Mouse (Mus musculus) testis, adult 2 months (tissue): Measurements from ENCODE around the gene Usf3. TPM values are rescaled to one million over a fixed set of nuclear protein-coding genes. Genes with fewer than 3 reads are reported as not detected.

Experiments used
- H3K27ac ChIP-seq: fragments of 200-500 bp; 2 replicates; pipeline ENCODE4 v1.5.1; 2012; ENCODE audit warnings: low read depth, low read length; ENCODE audit not compliant: control insufficient read depth, insufficient read depth
- H3K27me3 ChIP-seq: fragments of 200-500 bp; 2 replicates; pipeline ENCODE4 v1.6.1; 2012; ENCODE audit warnings: mild to moderate bottlenecking, low read length, moderate library complexity; ENCODE audit not compliant: control insufficient read depth, insufficient read depth
- H3K36me3 ChIP-seq: fragments of 200-500 bp; 2 replicates; pipeline ENCODE4 v1.6.1; 2012; ENCODE audit warnings: mild to moderate bottlenecking, low read length; ENCODE audit not compliant: control insufficient read depth, insufficient read depth
- H3K4me1 ChIP-seq: fragments of 200-500 bp; 2 replicates; pipeline ENCODE4 v1.6.1; 2012; ENCODE audit warnings: low read length; ENCODE audit not compliant: control insufficient read depth, insufficient read depth
- H3K4me3 ChIP-seq: fragments of 200-500 bp; 2 replicates; pipeline ENCODE4 v1.5.1; 2012; ENCODE audit warnings: low read depth, mild to moderate bottlenecking, low read length, moderate library complexity, mixed read lengths; ENCODE audit not compliant: control insufficient read depth
- CTCF ChIP-seq: fragments of 200-500 bp; IDR thresholded peaks from 2 replicates; pipeline ENCODE4 v1.5.1; 2012; ENCODE audit warnings: low read depth, mild to moderate bottlenecking, inconsistent platforms, low read length, moderate library complexity; ENCODE audit not compliant: control insufficient read depth, insufficient read depth, insufficient replicate concordance
- POLR2A ChIP-seq: fragments of 200-500 bp; IDR thresholded peaks from 2 replicates; pipeline ENCODE4 v1.6.1; 2012; ENCODE audit warnings: low read depth, mild to moderate bottlenecking, inconsistent platforms, low read length, moderate library complexity; ENCODE audit not compliant: control insufficient read depth
- polyA plus RNA-seq: library from polyadenylated mRNA; depleted of rRNA; stranded (reverse); fragments of >200 nt; gene quantifications from 2 replicates; pipeline ENCODE4 v1.2.3, GENCODE M21; 2012; rRNA removed

Gene Usf3
- polyA plus RNA-seq, 1 experiment, result 3.9 TPM

DNA sequence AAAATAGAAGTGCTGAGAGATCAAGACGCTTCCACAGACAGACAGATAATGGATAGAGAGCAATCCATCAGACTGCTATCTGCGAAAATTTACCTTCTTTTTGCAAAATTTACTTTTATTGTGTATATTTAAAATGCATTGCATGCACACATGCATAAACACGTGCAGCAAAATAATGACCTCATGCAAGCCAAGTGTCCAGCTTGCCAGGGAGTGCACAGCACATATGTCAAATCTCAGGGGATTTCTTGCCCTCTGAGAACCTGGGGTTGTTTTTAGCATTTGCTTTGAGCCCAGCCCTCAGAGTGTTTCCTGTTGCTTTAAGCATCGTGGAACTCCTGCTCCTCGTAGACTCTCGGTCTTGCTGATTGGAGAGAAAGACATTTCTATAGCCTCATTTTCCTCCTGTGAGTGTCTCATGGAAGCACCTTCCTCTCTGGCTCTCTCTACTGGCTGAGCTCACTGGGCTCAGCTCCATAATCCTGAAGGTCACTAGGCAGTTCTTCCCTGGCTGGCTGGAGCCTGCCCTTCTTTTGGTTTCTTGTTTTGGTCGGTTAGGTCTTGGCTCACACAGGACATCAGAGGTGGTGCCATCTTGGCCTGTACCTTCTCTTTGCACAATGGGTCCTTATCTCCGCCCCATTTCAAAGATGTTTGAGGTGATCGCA, 98.5 kb downstream of the Usf3 start:
- Histone ChIP-seq H3K27ac (no peak overlapping the region), H3K4me1 (no peaks in the 10 kb centered on the region), H3K27me3 (no peaks in the 10 kb centered on the region), H3K36me3 (no peaks in the 10 kb centered on the region), H3K4me3 (no peak overlapping the region)
- TF ChIP-seq POLR2A (no peak), CTCF (no peak)

Other genes starting within 250 kb of the Usf3 start
- gene Qtrt2, start 246.4 kb upstream of the Usf3 start, polyA plus RNA-seq, result 9.9 and 11.0 TPM in 2 replicates
- gene Zdhhc23, start 193.5 kb upstream of the Usf3 start, polyA plus RNA-seq, result 1.0 and 1.3 TPM in 2 replicates
- 16.8 and 19.5 TPM in 2 replicates for gene Gramd1c, start 109.9 kb upstream of the Usf3 start, polyA plus RNA-seq
- 34.6 and 38.5 TPM in 2 replicates for gene Atp6v1a, start 33.5 kb upstream of the Usf3 start, polyA plus RNA-seq
- 4.4 and 4.8 TPM in 2 replicates for gene Naa50, start 33.4 kb upstream of the Usf3 start, polyA plus RNA-seq
- gene Sidt1, start 159.9 kb downstream of the Usf3 start, polyA plus RNA-seq, result 0.15 and 0.32 TPM in 2 replicates
- gene Spice1, start 173.9 kb downstream of the Usf3 start, polyA plus RNA-seq, result 12.4 and 12.8 TPM in 2 replicates
- gene Cfap44, start 221.6 kb downstream of the Usf3 start, polyA plus RNA-seq, result 18.7 and 20.3 TPM in 2 replicates